Mouse (Mus musculus) spleen, adult 2 months (tissue): ENCODE measurements around the gene Bfsp1. TPM values are rescaled to one million over a fixed set of nuclear protein-coding genes. Genes with fewer than 3 reads are reported as not detected.

Experiments used
- DNase-seq, 2 experiments: peaks; one replicate each; pipeline versions ENCODE4 v3.0.0 to v3.0.0-alpha.2; 2012 to 2021; ENCODE audit warnings: low spot score in 2 of 2, low read depth in 1 of 2
- H3K27ac ChIP-seq: fragments of 200-500 bp; 2 replicates; pipeline ENCODE4 v1.5.1; 2012; ENCODE audit warnings: low read length, inconsistent platforms; ENCODE audit not compliant: insufficient read depth
- H3K27me3 ChIP-seq: fragments of 200-500 bp; 2 replicates; pipeline ENCODE4 v1.6.1; 2012; ENCODE audit warnings: mild to moderate bottlenecking, moderate library complexity, low read length, inconsistent platforms; ENCODE audit not compliant: control insufficient read depth, insufficient read depth
- H3K36me3 ChIP-seq: fragments of 200-500 bp; 2 replicates; pipeline ENCODE4 v1.6.1; 2012; ENCODE audit warnings: mild to moderate bottlenecking, low read length, inconsistent platforms; ENCODE audit not compliant: control insufficient read depth, insufficient read depth
- H3K4me1 ChIP-seq: fragments of 200-500 bp; 2 replicates; pipeline ENCODE4 v1.6.1; 2011; ENCODE audit warnings: inconsistent platforms; ENCODE audit not compliant: control insufficient read depth, insufficient read depth, insufficient read length
- H3K4me3 ChIP-seq: fragments of 200-500 bp; 2 replicates; pipeline ENCODE4 v1.5.1; 2011; ENCODE audit warnings: mild to moderate bottlenecking, inconsistent platforms; ENCODE audit not compliant: insufficient read depth, insufficient read length; ENCODE audit errors: extremely low read depth
- CTCF ChIP-seq: fragments of 200-500 bp; IDR thresholded peaks from 2 replicates; pipeline ENCODE4 v1.5.1; 2011; ENCODE audit warnings: mild to moderate bottlenecking, inconsistent platforms; ENCODE audit not compliant: insufficient read depth, insufficient read length, insufficient replicate concordance; ENCODE audit errors: extremely low read depth
- POLR2A ChIP-seq: fragments of 200-500 bp; IDR thresholded peaks from 2 replicates; pipeline ENCODE4 v1.6.1; 2011; ENCODE audit warnings: low read depth, low read length, inconsistent platforms
- WGBS: fragments of 180-500 bp; shearing (Covaris S2); methylation state at CpG from one replicate; pipeline ENCODE4 v1.1.7; 2018; 5-methylcytosine and 5-hydroxymethylcytosine counted together
- polyA plus RNA-seq: library from polyadenylated mRNA; depleted of rRNA; stranded (reverse); fragments of >200 nt; gene quantifications from 2 replicates; pipeline ENCODE4 v1.2.3, GENCODE M21; 2012

The Bfsp1 gene
- polyA plus RNA-seq, 1 experiment = 0.39 TPM

DNA sequence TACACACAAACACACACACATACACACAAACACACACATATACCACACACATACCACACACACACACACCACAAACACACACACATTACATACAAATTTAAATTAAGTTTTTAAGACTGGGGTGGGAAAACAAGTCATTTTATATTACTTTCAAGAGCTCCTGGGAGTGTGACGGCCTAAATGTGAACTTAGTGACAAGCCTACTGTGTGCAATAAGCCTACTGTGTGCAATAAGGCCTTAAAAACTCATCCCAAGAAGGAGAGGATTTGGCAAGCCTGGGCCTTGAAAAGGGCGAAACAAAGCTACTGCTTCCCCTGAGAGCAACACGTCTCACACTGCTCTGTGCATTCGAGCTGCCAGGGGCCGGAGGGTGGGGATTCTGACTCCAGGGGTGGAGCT is 30.3 kb downstream of the Bfsp1 start:
- DNase-seq = no peak
- H3K4me3 ChIP-seq = no peak overlapping the region
- no peaks in the 10 kb centered on the region for H3K36me3 ChIP-seq
- no peaks in the 10 kb centered on the region for H3K27me3 ChIP-seq
- no peaks in the 10 kb centered on the region for H3K4me1 ChIP-seq
- WGBS = 86% methylated on average over 5 of the region's 5 CpGs
- TF ChIP-seq POLR2A = no peak
- no peak for TF ChIP-seq CTCF
- H3K27ac ChIP-seq = no peak overlapping the region

DNA sequence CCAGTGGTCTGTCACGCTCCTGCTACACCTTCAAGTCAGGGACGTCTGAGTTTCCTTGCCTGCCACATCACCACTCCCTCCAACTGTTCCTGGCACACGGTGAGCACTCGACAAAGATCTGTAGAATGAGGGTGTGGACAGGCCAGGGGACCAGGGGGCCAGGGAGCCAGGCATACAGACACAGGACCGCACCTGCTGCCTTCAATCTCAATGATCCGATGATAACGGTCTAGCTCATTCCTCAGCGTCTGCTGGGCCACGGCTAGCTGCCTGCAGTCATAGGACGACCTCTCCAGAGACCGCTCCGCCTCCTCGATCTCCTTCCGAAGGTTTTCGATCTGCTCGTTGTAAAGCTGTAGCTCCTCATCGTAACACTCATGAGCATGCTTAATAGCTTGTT is 31.3 kb downstream of the Bfsp1 start:
- Histone ChIP-seq H3K4me3 (no peak overlapping the region), H3K27ac (no peak overlapping the region), H3K4me1 (no peaks in the 10 kb centered on the region), H3K27me3 (no peaks in the 10 kb centered on the region), H3K36me3 (no peaks in the 10 kb centered on the region)
- no peak for TF ChIP-seq CTCF
- no peak for TF ChIP-seq POLR2A
- 87% methylated on average over 17 of the region's 17 CpGs for WGBS
- DNase-seq = no peak

DNA sequence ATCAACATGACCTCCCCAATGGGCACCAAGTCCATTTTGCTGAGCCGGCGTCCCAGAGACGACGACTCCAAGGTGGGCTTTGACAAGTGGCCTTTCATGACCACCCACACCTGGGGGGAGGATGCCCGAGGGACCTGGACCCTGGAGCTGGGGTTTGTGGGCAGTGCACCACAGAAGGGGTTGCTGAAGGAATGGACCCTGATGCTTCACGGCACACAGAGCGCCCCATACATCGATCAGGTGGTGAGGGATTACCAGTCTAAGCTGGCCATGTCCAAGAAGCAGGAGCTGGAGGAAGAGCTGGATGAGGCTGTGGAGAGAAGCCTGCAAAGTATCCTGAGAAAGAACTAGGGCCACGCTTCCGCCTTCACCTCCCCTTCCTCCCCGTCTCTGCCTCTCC is 49.5 kb downstream of the Bfsp1 start:
- Histone ChIP-seq H3K27me3 (no peaks in the 10 kb centered on the region), H3K4me1 (no peaks in the 10 kb centered on the region), H3K36me3 (no peaks in the 10 kb centered on the region), H3K27ac (no peak overlapping the region), H3K4me3 (no peak overlapping the region)
- DNase-seq = no peak
- TF ChIP-seq POLR2A (no peak), CTCF (no peak)
- WGBS = 88% methylated on average over 11 of the region's 11 CpGs

DNA sequence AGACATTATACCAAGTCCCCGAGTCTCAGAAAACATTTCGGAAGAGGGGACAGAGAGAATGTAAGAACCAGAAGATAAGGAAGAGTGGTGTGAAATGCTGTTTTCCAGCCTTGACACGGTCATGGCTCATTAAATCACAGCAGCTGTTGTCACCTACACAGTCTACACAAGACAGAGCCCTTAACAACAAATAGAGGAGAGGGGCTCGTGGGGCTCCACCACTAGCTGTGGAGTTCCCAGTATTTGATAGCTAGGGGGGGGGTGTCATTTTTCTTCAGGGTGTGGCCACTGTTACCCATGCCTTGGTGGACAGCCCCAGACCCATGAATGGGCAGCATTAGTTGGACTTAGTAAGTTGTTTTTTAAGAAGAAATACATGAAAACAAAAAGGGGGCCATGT is 50.7 kb downstream of the Bfsp1 start:
- no peak overlapping the region for H3K27ac ChIP-seq
- H3K36me3 ChIP-seq = no peaks in the 10 kb centered on the region
- H3K4me3 ChIP-seq = no peak overlapping the region
- 81% methylated on average over 4 of the region's 4 CpGs for WGBS
- no peaks in the 10 kb centered on the region for H3K4me1 ChIP-seq
- no peaks in the 10 kb centered on the region for H3K27me3 ChIP-seq
- TF ChIP-seq CTCF = no peak
- TF ChIP-seq POLR2A = no peak
- no peak for DNase-seq

DNA sequence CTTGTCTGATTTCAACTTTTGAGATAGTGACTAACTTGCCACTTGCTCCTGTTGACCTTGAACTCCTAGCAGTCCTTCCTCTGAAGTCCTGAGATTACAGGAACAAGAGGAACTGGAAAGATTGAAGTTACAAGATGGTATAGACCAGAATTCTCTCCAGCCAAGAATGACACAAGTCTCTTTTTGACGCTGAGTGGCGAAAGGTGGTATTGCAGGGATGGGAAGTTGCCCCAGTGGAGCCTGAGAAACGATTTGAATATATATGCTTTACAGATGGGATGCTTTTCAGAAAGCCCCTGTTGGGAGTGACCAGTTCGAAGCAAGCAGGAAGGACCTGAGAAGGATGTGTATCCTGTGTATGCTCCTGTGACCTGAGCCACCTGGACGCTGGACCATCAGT is 54.2 kb downstream of the Bfsp1 start:
- H3K4me1 ChIP-seq = no peaks in the 10 kb centered on the region
- TF ChIP-seq CTCF = no peak
- TF ChIP-seq POLR2A = no peak
- H3K27ac ChIP-seq = no peak overlapping the region
- no peak overlapping the region for H3K4me3 ChIP-seq
- H3K27me3 ChIP-seq = no peaks in the 10 kb centered on the region
- no peak for DNase-seq
- WGBS = 62% methylated on average over 5 of the region's 5 CpGs
- no peaks in the 10 kb centered on the region for H3K36me3 ChIP-seq

DNA sequence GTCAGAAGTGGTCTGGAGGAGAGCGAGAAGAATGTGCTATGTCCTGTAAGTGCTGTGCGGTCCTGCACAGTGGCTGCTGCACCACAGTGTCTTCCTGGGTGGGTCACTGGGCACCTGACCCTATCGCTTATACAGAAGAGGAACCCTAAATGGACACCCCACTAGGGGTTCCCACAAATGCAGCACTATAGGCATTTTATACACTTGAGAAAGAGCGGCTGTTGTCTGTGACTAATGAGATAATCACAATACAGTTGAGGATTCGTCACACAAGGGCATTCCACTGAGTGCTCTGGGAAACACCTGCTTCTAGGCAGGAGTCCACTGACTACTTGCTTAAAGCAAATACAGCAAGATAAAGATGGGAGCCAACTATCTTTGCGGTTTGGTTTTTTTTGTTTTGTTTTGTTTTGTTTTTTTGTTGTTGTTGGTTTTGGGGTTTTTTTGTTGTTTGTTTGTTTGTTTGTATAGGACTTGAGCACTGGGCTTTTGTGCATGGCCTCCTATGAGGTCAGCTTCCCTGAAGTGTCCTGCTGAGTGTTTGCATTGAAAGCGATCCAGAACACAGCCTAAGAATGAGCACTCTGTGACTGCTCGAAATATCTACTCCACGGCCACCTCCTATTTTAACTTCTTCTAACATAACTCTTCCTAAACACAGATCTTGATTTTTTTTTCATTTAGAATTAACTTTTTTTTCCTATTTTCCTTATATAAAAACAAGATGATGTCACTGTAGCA is 55.9 kb downstream of the Bfsp1 start:
- no peaks in the 10 kb centered on the region for H3K27me3 ChIP-seq
- H3K4me3 ChIP-seq = no peak overlapping the region
- H3K4me1 ChIP-seq = no peaks in the 10 kb centered on the region
- DNase-seq = no peak
- no peak for TF ChIP-seq CTCF
- no peak for TF ChIP-seq POLR2A
- H3K36me3 ChIP-seq = no peaks in the 10 kb centered on the region
- WGBS = 90% methylated on average over 9 of the region's 9 CpGs
- no peak overlapping the region for H3K27ac ChIP-seq

DNA sequence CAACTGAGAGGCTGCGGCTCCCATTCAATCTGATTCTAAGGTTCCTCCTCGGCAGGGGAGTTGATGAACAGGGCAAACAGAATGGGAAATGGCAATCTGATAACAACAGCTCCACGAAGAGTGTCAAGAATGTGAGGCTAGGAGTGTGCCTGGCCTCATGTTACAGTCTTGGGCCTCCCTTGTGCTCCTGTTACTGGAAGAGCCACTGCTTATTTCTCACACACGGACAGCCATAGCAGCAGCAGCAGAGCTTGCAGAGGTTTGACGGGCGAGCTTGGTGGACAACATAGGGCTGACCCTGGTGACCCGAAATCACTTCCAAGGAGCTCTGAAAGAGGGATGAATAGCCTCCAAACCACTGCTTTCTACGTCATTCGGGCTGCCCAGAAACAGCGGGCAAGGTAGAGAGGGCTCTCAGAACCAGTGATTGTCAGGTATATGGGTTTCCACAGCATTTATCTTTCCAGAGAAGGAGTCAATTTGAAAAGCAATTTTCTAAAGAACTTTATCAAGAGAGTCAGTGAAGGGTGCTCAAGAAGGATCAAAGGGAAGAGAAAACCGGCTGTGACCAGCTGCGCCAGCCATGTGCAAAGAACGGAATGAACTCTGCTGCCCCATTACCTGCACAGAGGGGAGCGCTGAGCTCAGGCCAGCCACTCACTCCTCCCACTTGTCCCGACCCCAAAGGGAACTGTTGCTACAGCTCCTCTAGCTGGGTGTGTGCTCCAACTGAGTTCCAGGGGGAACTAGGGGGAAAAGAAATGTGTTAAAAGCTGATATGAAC is 56.6 kb downstream of the Bfsp1 start:
- no peaks in the 10 kb centered on the region for H3K4me1 ChIP-seq
- 79% methylated on average over 15 of the region's 15 CpGs for WGBS
- DNase-seq = no peak
- H3K36me3 ChIP-seq = no peaks in the 10 kb centered on the region
- H3K27ac ChIP-seq = no peak overlapping the region
- no peak for TF ChIP-seq CTCF
- no peak for TF ChIP-seq POLR2A
- H3K4me3 ChIP-seq = no peak overlapping the region
- no peaks in the 10 kb centered on the region for H3K27me3 ChIP-seq
